16 mouse cellular contexts compared by ENCODE assay signal in genomic region chr17:63321290-63321689, GRCm38 (mm10).
DNase-seq lines count a peak whose midpoint lies in the region; ATAC-seq and TF ChIP-seq lines count a peak whose summit lies in the region.
"Had no signal": no experiment of that assay in that cellular context is flagged by ENCODE, and none has a peak within 500 bp of the region (broad histone marks: within the 10 kb centered on the region; RNA-seq: fewer than 3 reads in every experiment).

No protein-coding gene starts in this region.

- no peak for TF ChIP-seq CTCF in E14TG2a.4 (conservative IDR thresholded peaks at IDR 0.05; ENCODE audit: low read length)

- H3K27me3 ChIP-seq in forebrain, embryonic 13.5 days = no peaks in the 10 kb centered on the region
- H3K27me3 ChIP-seq in forebrain, embryonic 15.5 days = no peaks in the 10 kb centered on the region
- H3K27me3 ChIP-seq in E14TG2a.4 (ENCODE audit: insufficient read depth, low read length) = no peaks in the 10 kb centered on the region
- H3K27me3 ChIP-seq in embryonic facial prominence, embryonic 14.5 days (replicated peaks; ENCODE audit: control insufficient read depth, insufficient read depth, low read length) = no peaks in the 10 kb centered on the region

- no peaks in the 10 kb centered on the region for H3K9me3 ChIP-seq in forebrain, embryonic 13.5 days (replicated peaks)
- no peaks in the 10 kb centered on the region for H3K9me3 ChIP-seq in forebrain, embryonic 15.5 days
- no peaks in the 10 kb centered on the region for H3K9me3 ChIP-seq in E14TG2a.4 (ENCODE audit: low read length)
- no peaks in the 10 kb centered on the region for H3K9me3 ChIP-seq in embryonic facial prominence, embryonic 14.5 days (ENCODE audit: control insufficient read depth, low read length)

- H3K4me2 ChIP-seq in forebrain, embryonic 13.5 days = no peak overlapping the region
- H3K4me2 ChIP-seq in forebrain, embryonic 15.5 days (replicated peaks) = no peak overlapping the region
- H3K4me2 ChIP-seq in embryonic facial prominence, embryonic 14.5 days (ENCODE audit: low read depth, low read length) = no peak overlapping the region
- H3K4me2 ChIP-seq: heart, embryonic 11.5 days had no signal

- H3K9ac ChIP-seq in forebrain, embryonic 13.5 days = 0 out of 2 replicates have a peak overlapping the region, but pooled peaks have one; percentile 16
- no peak overlapping the region for H3K9ac ChIP-seq in forebrain, embryonic 15.5 days (replicated peaks)
- no peak overlapping the region for H3K9ac ChIP-seq in embryonic facial prominence, embryonic 14.5 days (ENCODE audit: low read depth, low read length)

- DNase-seq in embryonic facial prominence, embryonic 14.5 days (ENCODE audit: low spot score) = no peak
- no peak for DNase-seq in B cell, adult 2 months
- DNase-seq in left cerebral cortex, adult 9 months (ENCODE audit: low spot score in 2 of 2) = no peak
- DNase-seq in kidney, adult 9 months = no peak
- DNase-seq: cerebellum, adult 9-11 months; gastrocnemius, adult 2 months; kidney, adult 11 months; lung, postnatal 4 days; retina, postnatal 1 day; spleen, adult 18-20 months had no signal

- no peak overlapping the region for H3K4me3 ChIP-seq in forebrain, embryonic 13.5 days
- no peak overlapping the region for H3K4me3 ChIP-seq in forebrain, embryonic 15.5 days
- H3K4me3 ChIP-seq in E14TG2a.4 (replicated peaks; ENCODE audit: low read length) = 0 out of 2 replicates have a peak overlapping the region, but pooled peaks have one; percentile 5
- H3K4me3 ChIP-seq in embryonic facial prominence, embryonic 14.5 days (ENCODE audit: low read depth, low read length) = no peak overlapping the region
- H3K4me3 ChIP-seq: gastrocnemius, adult 2 months had no signal

- 34% methylated on average over 5 of the region's 5 CpGs for WGBS in forebrain, embryonic 13.5 days
- WGBS in forebrain, embryonic 15.5 days = 24% methylated on average over 5 of the region's 5 CpGs
- WGBS in embryonic facial prominence, embryonic 14.5 days = 15% methylated on average over 5 of the region's 5 CpGs

- ATAC-seq in forebrain, embryonic 13.5 days = no peak
- no peak for ATAC-seq in forebrain, embryonic 15.5 days (replicated peaks)
- peak; percentile 23; the same call in 1 of the 2 replicates for ATAC-seq in embryonic facial prominence, embryonic 14.5 days (ENCODE audit: low read depth)
- peak; percentile 27; the same call in 1 of the 2 replicates for ATAC-seq in megakaryocyte, adult 5-6 weeks (ENCODE audit: poor library complexity, severe bottlenecking)

- H3K4me1 ChIP-seq in forebrain, embryonic 13.5 days = peaks cover 14% of the 10 kb centered on the region
- H3K4me1 ChIP-seq in forebrain, embryonic 15.5 days = peaks cover 15% of the 10 kb centered on the region
- H3K4me1 ChIP-seq in E14TG2a.4 (replicated peaks; ENCODE audit: low read depth, low read length) = peaks cover 19% of the 10 kb centered on the region
- 0 out of 2 replicates have a peak, but pooled peaks cover 5% of the 10 kb centered on the region for H3K4me1 ChIP-seq in embryonic facial prominence, embryonic 14.5 days (ENCODE audit: control insufficient read depth, insufficient read depth, low read length)

- no peak overlapping the region for H3K27ac ChIP-seq in forebrain, embryonic 13.5 days
- no peak overlapping the region for H3K27ac ChIP-seq in forebrain, embryonic 15.5 days (replicated peaks)
- no peak overlapping the region for H3K27ac ChIP-seq in embryonic facial prominence, embryonic 14.5 days (replicated peaks; ENCODE audit: low read depth, low read length)
- H3K27ac ChIP-seq: gastrocnemius, adult 2 months; stomach, postnatal 0 days had no signal

- no peaks in the 10 kb centered on the region for H3K36me3 ChIP-seq in forebrain, embryonic 13.5 days (ENCODE audit: poor library complexity, severe bottlenecking)
- no peaks in the 10 kb centered on the region for H3K36me3 ChIP-seq in forebrain, embryonic 15.5 days
- no peaks in the 10 kb centered on the region for H3K36me3 ChIP-seq in E14TG2a.4 (ENCODE audit: insufficient read depth, low read length)
- H3K36me3 ChIP-seq in embryonic facial prominence, embryonic 14.5 days (ENCODE audit: control insufficient read depth, insufficient read depth, low read length) = no peaks in the 10 kb centered on the region

Comparison
In these comparisons a context has a peak if more than half of its experiments do, and no peak if none do; other contexts are left out.
1. ATAC-seq: peak in embryonic facial prominence, embryonic 14.5 days (single experiment) and megakaryocyte, adult 5-6 weeks (single experiment); none in forebrain, embryonic 13.5 days (single experiment) and forebrain, embryonic 15.5 days (single experiment).